Mouse (Mus musculus) lung, postnatal 0 days (tissue): ENCODE measurements at regions not wholly inside any gene's neighbourhood (a gene's known extent, or its start where the extent isn't known, plus 50 kb on each side); places are given as distances from the start of the nearest gene placed in this dataset.
A peak's percentile ranks its signal among the peaks of the same experiment; 100 is the strongest.

Source experiments
- ATAC-seq: fragments of 200-750 bp; cut with Nextera tagmentation; 2 replicates; pipeline ENCODE4 v1.8.0; 2017; ENCODE audit warnings: moderate library complexity
- DNase-seq: peaks from one replicate; pipeline ENCODE4 v3.0.0-alpha.2; 2016; ENCODE audit warnings: low spot score
- H3K27ac ChIP-seq: fragments of 300-500 bp; sonication (generic); 2 replicates; pipeline ENCODE4 v1.5.1; 2014; ENCODE audit warnings: antibody characterized with exemption, mild to moderate bottlenecking, low read length, mixed read lengths
- H3K27me3 ChIP-seq: fragments of 300-500 bp; sonication (generic); replicated peaks from 2 replicates; pipeline ENCODE4 v1.6.1; 2014; ENCODE audit warnings: low read length, mixed read lengths; ENCODE audit not compliant: insufficient read depth
- H3K36me3 ChIP-seq: fragments of 300-500 bp; sonication (generic); 2 replicates; pipeline ENCODE4 v1.6.1; 2014; ENCODE audit warnings: low read length, mixed read lengths; ENCODE audit not compliant: insufficient read depth
- H3K4me1 ChIP-seq: fragments of 300-500 bp; sonication (generic); 2 replicates; pipeline ENCODE4 v1.6.1; 2014; ENCODE audit warnings: antibody characterized with exemption, low read depth, low read length, mixed read lengths; ENCODE audit not compliant: insufficient read depth
- H3K4me2 ChIP-seq: fragments of 300-500 bp; sonication (generic); replicated peaks from 2 replicates; pipeline ENCODE4 v1.6.1; 2014; ENCODE audit warnings: low read depth, mild to moderate bottlenecking, low read length, moderate library complexity, mixed read lengths
- H3K4me3 ChIP-seq: fragments of 300-500 bp; sonication (generic); 2 replicates; pipeline ENCODE4 v1.5.1; 2014; ENCODE audit warnings: low read depth, low read length
- H3K9ac ChIP-seq: fragments of 300-500 bp; sonication (generic); replicated peaks from 2 replicates; pipeline ENCODE4 v1.6.1; 2014; ENCODE audit warnings: low read depth, mild to moderate bottlenecking
- H3K9me3 ChIP-seq: fragments of 300-500 bp; sonication (generic); 2 replicates; pipeline ENCODE4 v1.6.1; 2016; ENCODE audit warnings: low read length, mixed read lengths
- CTCF ChIP-seq: IDR thresholded peaks from 2 replicates; pipeline ENCODE4 v1.5.1; 2016; ENCODE audit warnings: antibody characterized with exemption, mild to moderate bottlenecking
- EP300 ChIP-seq: IDR thresholded peaks from 2 replicates; pipeline ENCODE4 v1.6.1; 2016; ENCODE audit warnings: antibody characterized with exemption, mild to moderate bottlenecking, control low read depth
- WGBS: fragments of 180-500 bp; shearing (Covaris S2); extraction: QIAGEN DNeasy Blood & Tissue Kit; methylation state at CpG from one replicate; pipeline ENCODE4 v1.1.7; 2014; 5-methylcytosine and 5-hydroxymethylcytosine counted together

GRCm38 (mm10) chr6:43021967-43022366 is 73.1 kb downstream of the Olfr444 start:
- DNase-seq: peak; percentile 54
- no peaks in the 10 kb centered on the region for H3K9me3 ChIP-seq
- no peak overlapping the region for H3K4me3 ChIP-seq

More at GRCm38 (mm10) chr6:43021967-43022366, 73.1 kb downstream of the Olfr444 start:
- H3K4me1 ChIP-seq: no peaks in the 10 kb centered on the region
- TF ChIP-seq CTCF (peak; percentile 71), EP300 (no peak)
- 9% methylated on average over 5 of the region's 5 CpGs for whole genome bisulfite sequencing
- H3K27ac ChIP-seq: no peak overlapping the region
- no peaks in the 10 kb centered on the region for H3K27me3 ChIP-seq
- H3K36me3 ChIP-seq: no peaks in the 10 kb centered on the region
- no peak overlapping the region for H3K4me2 ChIP-seq
- no peak for ATAC-seq
- H3K9ac ChIP-seq: no peak overlapping the region
